ENCODE assay signal across 18 mouse cellular contexts in genomic region chr13:62989891-62990490, GRCm38 (mm10).
"Had no signal": no experiment of that assay in that cellular context is flagged by ENCODE, and none has a peak within 500 bp of the region (broad histone marks: within the 10 kb centered on the region; RNA-seq: fewer than 3 reads in every experiment).

No protein-coding gene starts in this region.

- DNase-seq: kidney, adult 9 months; kidney, postnatal 14 days; kidney, postnatal 4 days; layer of hippocampus, postnatal 36 days; liver, embryonic 13.5 days; lung, adult 2 months; lung, postnatal 14 days; lung, postnatal 4 days; retina, postnatal 1 day; right cerebral cortex, postnatal 25 days; spleen, adult 18-20 months; thymus, adult 18-20 months; thymus, postnatal 36 days had no signal

- H3K4me1 ChIP-seq: liver, embryonic 13.5 days; midbrain, embryonic 12.5 days; midbrain, embryonic 15.5 days; stomach, embryonic 15.5 days had no signal

- H3K9ac ChIP-seq: liver, embryonic 13.5 days; midbrain, embryonic 12.5 days; midbrain, embryonic 15.5 days; stomach, embryonic 15.5 days had no signal

- H3K4me2 ChIP-seq: liver, embryonic 13.5 days; midbrain, embryonic 12.5 days; midbrain, embryonic 15.5 days; stomach, embryonic 15.5 days had no signal

- ATAC-seq: midbrain, embryonic 15.5 days had no signal

- H3K4me3 ChIP-seq: left cerebral cortex, adult 2 months; liver, embryonic 13.5 days; midbrain, embryonic 12.5 days; midbrain, embryonic 15.5 days; myocyte; stomach, embryonic 15.5 days had no signal

- H3K9me3 ChIP-seq: liver, embryonic 13.5 days; midbrain, embryonic 12.5 days; midbrain, embryonic 15.5 days; stomach, embryonic 15.5 days had no signal

- H3K27me3 ChIP-seq: liver, embryonic 13.5 days; midbrain, embryonic 12.5 days; midbrain, embryonic 15.5 days; stomach, embryonic 15.5 days had no signal

- H3K36me3 ChIP-seq: liver, embryonic 13.5 days; midbrain, embryonic 12.5 days; midbrain, embryonic 15.5 days; stomach, embryonic 15.5 days had no signal

- H3K27ac ChIP-seq: left cerebral cortex, adult 2 months; liver, embryonic 13.5 days; midbrain, embryonic 12.5 days; midbrain, embryonic 15.5 days; stomach, embryonic 15.5 days had no signal
